Mouse (Mus musculus): ENCODE data around the gene Clstn2.

- no peak for TF ChIP-seq CTCF (IDR thresholded peaks at IDR 0.05; ENCODE audit: low read depth, low read length)
- TF ChIP-seq POLR2A (IDR thresholded peaks at IDR 0.05; ENCODE audit: borderline replicate concordance, low read depth, low read length): no peak
These were observed 500.4 kb downstream of the Clstn2 start for GRCm38 (mm10) chr9:97532536-97532935.
